Mouse (Mus musculus) retina, adult 2 months (tissue): ENCODE data around the gene Sncb.
A peak's percentile ranks its signal among the peaks of the same experiment; 100 is the strongest.

Experiments used
- DNase-seq: peaks from one replicate; pipeline ENCODE4 v3.0.0-alpha.2; 2012; ENCODE audit warnings: low read depth, low spot score

Gene Sncb

DNA sequence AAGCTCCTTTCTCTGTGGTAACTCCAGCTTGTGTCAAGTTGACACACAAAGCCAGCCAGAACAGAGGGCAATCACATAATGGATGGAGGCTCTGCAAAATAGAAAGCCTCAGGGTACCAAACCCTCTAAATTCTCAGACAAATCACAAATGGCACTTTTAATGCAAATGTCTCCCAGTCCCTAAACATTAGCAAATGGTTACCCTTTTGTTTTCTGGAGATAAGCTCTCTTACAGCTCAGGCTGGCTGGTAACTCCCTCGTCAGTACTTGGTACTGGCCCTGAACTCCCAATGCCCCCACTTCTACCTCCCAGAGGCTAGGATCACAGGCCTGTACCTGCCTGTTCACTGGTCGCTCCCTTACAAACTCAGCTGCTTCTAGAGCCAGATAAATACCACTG lies 16.8 kb upstream of the Sncb start:
- DNase-seq = no peak

DNA sequence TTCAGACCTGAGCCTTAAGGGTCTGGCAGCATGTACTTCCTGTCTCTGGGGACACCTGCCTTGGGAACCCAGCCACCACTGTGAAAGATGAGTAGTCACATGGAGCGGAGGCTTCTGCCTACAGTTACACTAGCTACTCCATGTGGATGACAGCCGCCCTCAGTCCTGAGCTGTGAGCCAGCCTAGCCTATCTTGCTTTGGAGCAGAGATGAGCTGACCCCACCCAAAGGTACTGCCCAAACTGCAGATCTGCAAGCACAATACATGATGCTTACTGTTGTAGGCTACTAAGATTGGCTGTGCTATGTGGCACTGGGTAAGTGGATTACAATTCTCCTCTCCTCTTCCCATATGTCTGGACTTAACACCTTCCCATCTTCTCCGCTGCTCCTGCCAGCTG lies 14.7 kb upstream of the Sncb start:
- no peak for DNase-seq

GRCm38 (mm10) chr13:54780592-54780991 lies 14.2 kb upstream of the Sncb start:
- DNase-seq = no peak

DNA sequence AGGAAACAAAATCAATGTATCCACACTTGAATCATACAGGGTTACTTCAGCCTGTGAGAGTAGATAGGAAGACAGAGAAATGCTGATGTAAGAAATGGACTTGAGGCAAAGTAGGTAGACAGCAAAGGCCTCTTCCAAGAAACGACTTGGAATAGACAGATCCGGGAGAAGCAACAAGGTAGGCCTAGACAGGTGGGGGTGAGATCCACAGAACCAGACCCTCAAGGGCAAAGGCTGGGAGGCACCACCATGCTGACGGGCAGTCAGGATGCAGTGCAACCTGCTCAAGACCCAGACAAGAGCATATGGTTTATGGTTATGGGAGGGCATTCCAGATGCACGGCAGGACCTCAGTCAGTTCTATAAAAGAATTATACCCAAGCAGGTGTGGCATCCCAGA lies 617 bp upstream of the Sncb start:
- DNase-seq = no peak

- DNase-seq = no peak
Observed at GRCm38 (mm10) chr13:54765281-54766191, 859 bp downstream of the Sncb start.

GRCm38 (mm10) chr13:54760906-54761305 lies 5.5 kb downstream of the Sncb start:
- no peak for DNase-seq

- DNase-seq = peak; percentile 87
Observed at GRCm38 (mm10) chr13:54760164-54760795, 6.1 kb downstream of the Sncb start.

DNA sequence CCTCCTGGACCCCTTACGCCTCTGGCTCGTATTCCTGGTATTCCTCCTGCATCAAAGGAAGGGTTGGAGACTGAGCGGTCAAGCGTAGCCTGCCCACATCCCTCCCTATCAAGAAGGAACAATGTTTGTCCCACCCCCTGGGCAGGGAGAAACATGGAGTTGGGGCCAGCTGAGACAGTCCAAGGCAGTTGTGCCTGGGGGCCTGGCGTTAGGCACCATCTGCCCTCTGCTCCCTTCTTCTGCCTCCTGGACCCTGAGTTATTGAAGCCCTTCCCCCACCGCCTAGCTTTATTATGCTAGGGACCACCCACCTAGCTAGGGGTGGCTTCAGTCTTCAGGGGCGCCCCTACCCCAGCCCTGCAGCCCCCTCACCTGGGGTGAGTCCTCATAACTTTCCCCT lies 6.9 kb downstream of the Sncb start:
- no peak for DNase-seq

- no peak for DNase-seq
Observed at GRCm38 (mm10) chr13:54758756-54759470, 7.5 kb downstream of the Sncb start.

DNA sequence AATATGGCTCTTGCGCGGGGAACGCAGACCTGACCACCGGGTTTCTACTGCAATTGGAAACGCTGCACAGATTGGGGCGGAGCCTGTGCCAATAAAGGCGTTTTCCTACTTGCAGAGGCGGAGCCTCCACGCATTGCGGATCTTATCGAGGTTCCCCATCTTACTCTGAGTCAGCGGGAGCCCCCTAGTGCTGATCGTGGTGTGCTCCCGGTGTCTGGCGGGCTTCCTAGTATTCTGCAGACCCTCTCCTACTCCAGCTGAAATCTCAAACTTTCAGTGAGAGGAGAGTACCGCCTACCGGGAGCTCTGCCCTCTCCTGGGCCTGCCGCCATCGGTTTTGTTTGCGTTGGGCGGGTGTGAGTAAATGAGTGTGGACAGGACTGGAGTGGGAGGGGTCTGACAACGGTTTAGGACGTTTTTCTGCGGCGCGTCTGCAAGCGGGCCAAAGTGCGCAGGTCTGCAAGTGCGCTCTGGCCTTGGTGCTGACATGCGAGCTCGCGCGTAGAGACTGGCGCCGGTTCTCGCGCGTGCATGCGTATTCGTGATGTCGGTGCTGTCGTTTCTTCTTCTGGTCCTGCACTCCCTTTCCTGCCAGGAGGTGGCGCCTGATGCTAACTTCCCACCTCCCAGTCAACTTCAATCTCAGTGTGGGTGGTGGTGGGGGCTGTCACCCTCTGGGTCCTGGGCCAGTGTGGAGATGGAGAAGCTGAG lies 8.2 kb downstream of the Sncb start:
- DNase-seq = peak; percentile 90

DNA sequence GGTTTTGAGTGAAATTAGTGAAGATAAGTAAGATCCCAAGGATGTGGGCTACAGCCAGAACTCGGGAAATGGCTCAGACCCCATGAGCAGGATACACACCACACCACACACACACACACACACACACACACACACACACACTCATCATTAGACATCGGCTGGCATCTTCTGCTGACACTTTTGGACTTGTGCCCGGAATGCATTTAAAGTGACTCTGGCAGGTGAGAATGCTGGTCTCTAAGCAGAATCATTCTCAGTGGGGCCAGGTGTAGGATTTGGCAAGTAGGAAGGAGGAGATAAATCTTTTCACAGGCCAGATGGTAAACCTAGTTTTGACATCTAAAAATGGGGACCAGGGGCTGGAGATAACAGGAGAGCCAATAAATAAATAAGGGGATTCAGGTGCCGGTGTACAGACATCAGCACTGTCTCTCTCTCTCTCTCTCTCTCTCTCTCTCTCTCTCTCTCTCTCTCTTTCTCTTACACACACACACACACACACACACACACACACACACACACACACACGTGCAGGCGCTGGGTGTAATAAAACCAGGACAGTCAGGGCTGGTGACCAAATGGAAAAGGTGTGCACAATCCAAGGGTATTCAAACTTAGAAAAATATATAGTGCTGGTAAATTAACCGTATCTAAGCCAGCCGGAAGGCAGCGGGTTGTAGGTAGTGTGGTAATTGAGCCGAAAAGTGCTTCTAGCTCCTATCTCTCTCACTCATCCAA lies 9.1 kb downstream of the Sncb start:
- no peak for DNase-seq

GRCm38 (mm10) chr13:54756156-54756712 lies 10.2 kb downstream of the Sncb start:
- DNase-seq = no peak

- DNase-seq = no peak
Observed at GRCm38 (mm10) chr13:54755201-54755830, 11.1 kb downstream of the Sncb start.

DNA sequence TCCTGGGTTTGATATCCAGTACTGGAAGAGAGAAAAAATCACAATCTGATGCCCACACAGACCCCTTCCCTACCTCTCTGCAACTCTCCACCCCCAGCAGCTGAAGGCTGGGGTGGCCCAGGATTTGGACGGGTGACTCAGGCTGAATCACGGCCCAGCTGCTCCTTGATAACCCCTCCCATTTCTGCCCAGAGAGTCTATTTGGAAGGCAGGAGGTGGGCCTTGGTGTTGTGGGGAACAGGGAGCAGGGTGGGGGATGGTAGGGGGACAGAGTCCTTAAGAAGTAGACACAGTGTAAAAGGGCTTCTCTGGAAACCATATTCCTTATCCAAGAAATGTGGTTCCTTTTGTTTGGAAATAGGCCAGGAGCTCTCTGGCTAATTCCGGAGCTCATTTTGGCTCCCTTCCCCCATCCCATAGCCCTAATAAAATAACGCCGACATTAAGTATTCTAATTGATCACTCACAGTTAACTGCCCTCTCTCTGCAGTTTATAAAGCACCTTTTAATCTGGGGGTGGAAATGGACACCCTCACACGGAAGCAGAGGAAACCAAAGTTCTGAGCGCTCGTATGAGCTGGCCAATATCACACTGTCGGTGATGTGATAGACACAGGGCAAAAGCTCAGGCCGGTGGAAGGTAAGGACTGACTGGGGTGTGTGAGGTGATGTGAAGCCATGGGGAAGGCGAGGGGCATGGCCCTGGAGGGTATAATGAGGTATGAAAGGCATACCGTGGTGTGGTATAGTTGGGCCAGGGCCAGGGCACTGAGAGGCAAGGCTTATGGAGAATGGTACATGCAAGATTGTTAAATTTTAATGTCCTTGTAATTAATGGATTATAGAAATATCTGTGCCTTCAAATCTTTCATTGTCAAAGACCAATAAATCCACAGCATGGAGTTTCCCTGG lies 12.0 kb downstream of the Sncb start:
- DNase-seq = no peak

DNA sequence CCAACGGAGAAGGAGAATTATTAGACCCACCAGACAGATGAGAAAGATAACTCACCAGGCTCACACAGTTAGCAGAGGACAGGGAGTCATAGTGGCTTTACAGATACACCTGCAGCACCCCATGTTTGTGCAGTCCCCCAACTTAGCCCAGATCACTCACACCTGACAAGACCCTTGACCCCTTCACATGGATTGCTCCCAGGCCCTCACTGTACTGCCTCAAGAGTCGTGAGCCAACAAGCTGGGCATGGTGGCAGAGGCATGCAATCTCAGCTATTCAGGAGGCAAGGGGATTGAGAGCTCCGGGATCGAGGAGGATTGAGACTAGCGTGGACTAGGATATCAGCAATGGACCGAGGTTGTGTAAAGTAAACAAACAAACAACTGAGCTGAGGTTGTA lies 12.7 kb downstream of the Sncb start:
- no peak for DNase-seq

DNA sequence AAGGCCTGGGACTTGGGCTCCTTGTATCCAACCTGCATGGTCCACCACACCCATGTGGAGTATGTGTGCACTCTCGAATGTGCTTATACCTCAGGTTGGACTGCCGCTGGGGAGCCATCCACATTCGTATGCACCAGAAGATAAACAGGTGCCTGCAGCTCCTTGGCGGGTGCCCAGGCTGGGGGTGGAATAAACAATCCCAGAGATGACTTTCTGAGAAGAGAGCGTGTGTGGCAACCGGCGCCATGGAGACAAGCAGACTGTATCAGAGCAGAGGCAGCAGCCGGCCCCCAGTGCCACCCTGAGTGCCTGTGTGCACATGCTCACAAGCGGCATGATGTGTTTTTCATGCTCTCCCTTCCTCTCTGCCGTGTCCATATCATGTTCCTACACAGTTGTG lies 13.7 kb downstream of the Sncb start:
- DNase-seq = no peak

DNA sequence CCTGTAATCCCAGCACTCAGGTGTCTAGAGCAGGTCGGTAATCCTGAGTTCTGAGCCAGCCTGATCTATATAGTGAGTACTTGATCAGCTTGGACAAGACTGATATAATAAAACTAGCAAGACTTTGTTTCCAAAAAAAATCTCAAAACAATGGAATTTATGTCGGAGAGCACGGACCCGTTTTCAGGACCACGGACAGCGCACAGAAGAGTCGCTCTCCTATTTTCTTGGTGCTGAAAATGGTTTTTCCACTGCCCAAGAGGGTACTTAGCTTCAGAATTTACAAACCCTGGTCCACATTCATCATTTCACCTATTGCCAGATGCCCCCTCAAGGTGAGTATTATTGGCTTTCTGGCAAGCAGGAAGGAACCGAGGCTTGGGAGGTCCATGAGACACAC lies 15.7 kb downstream of the Sncb start:
- DNase-seq = no peak

DNA sequence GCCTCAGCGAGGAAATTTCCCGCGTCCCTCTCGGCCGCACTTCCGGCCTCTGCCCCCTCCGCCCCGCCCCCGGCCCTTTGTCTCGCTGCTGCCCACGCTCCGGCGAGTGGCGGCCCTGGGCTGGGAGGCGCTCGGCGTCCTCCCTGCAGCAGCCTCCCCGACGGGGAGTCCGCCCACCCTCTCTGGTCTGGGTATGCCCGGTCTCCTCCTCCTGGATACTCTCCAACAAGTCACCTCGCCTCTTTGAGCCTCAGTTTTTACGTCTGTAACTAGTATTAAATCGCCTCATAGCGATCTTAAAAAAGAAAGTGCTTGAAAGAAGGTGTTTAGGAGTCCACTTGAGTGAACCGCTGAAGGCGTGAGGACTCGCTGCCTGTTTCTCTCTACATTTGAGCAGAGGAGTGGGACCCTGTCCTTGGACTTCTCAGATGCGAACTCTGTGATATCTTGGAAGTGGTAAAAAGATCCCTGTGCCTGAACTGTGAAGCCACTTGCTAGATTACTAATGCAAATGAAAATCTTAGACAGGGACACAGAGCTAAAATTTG lies 16.5 kb downstream of the Sncb start, which contains the start of gene Gprin1:
Gene Gprin1 (minus strand): TSS at position 11 of the 548 bp plus-strand sequence.
- DNase-seq = no peak
